Mouse (Mus musculus) kidney, embryonic 14.5 days (tissue): Measurements from ENCODE around the gene B9d2. TPM values are rescaled to one million over a fixed set of nuclear protein-coding genes. Genes with fewer than 3 reads are reported as not detected.

Source experiments
- ATAC-seq: fragments of 200-750 bp; cut with Nextera tagmentation; 2 replicates; pipeline ENCODE4 v1.8.0; 2017; ENCODE audit warnings: moderate number of reproducible peaks, mild to moderate bottlenecking, moderate TSS enrichment, moderate library complexity; ENCODE audit not compliant: low FRiP score, low TSS enrichment
- H3K27ac ChIP-seq: fragments of 300-500 bp; sonication (generic); 2 replicates; pipeline ENCODE4 v1.5.1; 2014; ENCODE audit warnings: low read depth, mild to moderate bottlenecking, low read length, moderate library complexity, mixed read lengths
- H3K27me3 ChIP-seq: fragments of 300-500 bp; sonication (generic); 2 replicates; pipeline ENCODE4 v1.6.1; 2014; ENCODE audit warnings: mild to moderate bottlenecking, low read length; ENCODE audit not compliant: control insufficient read depth, insufficient read depth
- H3K36me3 ChIP-seq: fragments of 300-500 bp; sonication (generic); 2 replicates; pipeline ENCODE4 v1.6.1; 2014; ENCODE audit warnings: low read length, mixed read lengths; ENCODE audit not compliant: control insufficient read depth, insufficient read depth
- H3K4me1 ChIP-seq: fragments of 300-500 bp; sonication (generic); 2 replicates; pipeline ENCODE4 v1.6.1; 2014; ENCODE audit warnings: low read length, mixed read lengths; ENCODE audit not compliant: control insufficient read depth, insufficient read depth
- H3K4me2 ChIP-seq: fragments of 300-500 bp; sonication (generic); replicated peaks from 2 replicates; pipeline ENCODE4 v1.6.1; 2014; ENCODE audit warnings: low read depth, mild to moderate bottlenecking, low read length
- H3K4me3 ChIP-seq: fragments of 300-500 bp; sonication (generic); 2 replicates; pipeline ENCODE4 v1.5.1; 2014; ENCODE audit warnings: mild to moderate bottlenecking, low read length
- H3K9ac ChIP-seq: fragments of 300-500 bp; sonication (generic); 2 replicates; pipeline ENCODE4 v1.6.1; 2014; ENCODE audit warnings: low read depth, mild to moderate bottlenecking, low read length, moderate library complexity
- H3K9me3 ChIP-seq: fragments of 300-500 bp; sonication (generic); 2 replicates; pipeline ENCODE4 v1.6.1; 2016; ENCODE audit warnings: low read length; ENCODE audit not compliant: control insufficient read depth
- WGBS: fragments of 180-500 bp; shearing (Covaris S2); extraction: QIAGEN DNeasy Blood & Tissue Kit; methylation state at CpG from one replicate; pipeline ENCODE4 v1.1.7; 2014; 5-methylcytosine and 5-hydroxymethylcytosine counted together
- polyA plus RNA-seq: library from polyadenylated mRNA; unstranded; fragments of >200 nt; fragmentation: Nextera tagmentation; extraction: Ambion mirVana; gene quantifications from 2 replicates; pipeline ENCODE4 v1.2.1, GENCODE M21; 2014

B9d2 gene
- 33.6 and 36.5 TPM in 2 replicates for polyA plus RNA-seq

DNA sequence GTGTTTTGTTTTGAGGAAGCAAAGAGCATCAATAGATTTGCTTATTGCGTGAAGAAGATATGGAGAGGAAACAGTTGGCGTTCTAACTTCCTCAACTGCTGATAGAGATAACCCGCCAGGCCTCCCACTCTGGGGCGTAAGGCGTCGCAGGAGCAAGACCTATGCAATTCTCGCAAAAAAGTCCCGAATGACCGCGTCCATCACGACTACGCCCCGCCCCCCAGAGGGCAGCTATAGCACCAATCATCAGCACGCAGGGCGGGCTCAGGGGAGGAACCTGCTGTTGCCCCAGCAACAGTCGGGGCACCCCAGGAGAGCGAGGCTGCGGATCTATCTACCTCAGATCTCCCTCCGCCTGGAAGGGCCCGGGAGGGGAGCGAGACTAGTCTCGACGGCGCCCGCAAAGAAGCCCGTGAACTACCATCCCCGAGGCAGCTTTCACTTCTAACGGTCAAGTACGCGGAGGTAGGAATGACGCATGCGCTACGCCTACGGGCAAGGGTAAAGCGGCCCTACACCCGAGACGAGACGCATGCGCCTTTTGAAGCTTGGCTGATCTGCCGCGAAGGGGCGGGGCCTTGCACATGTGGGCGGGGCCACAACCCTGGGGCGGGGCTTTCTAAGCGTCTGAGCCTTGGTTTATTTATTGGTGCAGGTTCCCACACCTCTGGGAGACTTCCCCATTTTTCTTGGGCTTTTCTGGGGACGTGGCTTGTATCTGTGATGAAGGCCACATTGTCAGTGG is at the start of gene B9d2:
TSS of gene B9d2 (plus strand) at position 267 of the 745 bp plus-strand sequence.
- Histone ChIP-seq H3K4me1 (peaks cover 10% of the 10 kb centered on the region; the same call in 1 of the 2 replicates), H3K9me3 (no peaks in the 10 kb centered on the region), H3K36me3 (no peaks in the 10 kb centered on the region), H3K9ac (peak within 1 kb of the TSS; percentile 62), H3K27me3 (peaks cover 7% of the 10 kb centered on the region), H3K27ac (peak within 1 kb of the TSS; percentile 84), H3K4me2 (peak within 1 kb of the TSS; percentile 54), H3K4me3 (peak within 1 kb of the TSS; percentile 61)
- ATAC-seq: peak; percentile 97
- WGBS: under 1% methylated on average over 46 of the region's 46 CpGs

- no peaks in the 10 kb centered on the region for H3K27me3 ChIP-seq
- ATAC-seq: no peak
- 92% methylated on average over 5 of the region's 5 CpGs for WGBS
- no peak overlapping the region for H3K4me3 ChIP-seq
- H3K36me3 ChIP-seq: peaks cover 46% of the 10 kb centered on the region
- no peak overlapping the region for H3K27ac ChIP-seq
- no peak overlapping the region for H3K9ac ChIP-seq
- 0 out of 2 replicates have a peak, but pooled peaks cover 9% of the 10 kb centered on the region for H3K4me1 ChIP-seq
- H3K9me3 ChIP-seq: no peaks in the 10 kb centered on the region
- no peak overlapping the region for H3K4me2 ChIP-seq
These were observed 47.9 kb upstream of the B9d2 start for GRCm38 (mm10) chr7:25632679-25633078.

- Histone ChIP-seq H3K27me3 (no peaks in the 10 kb centered on the region), H3K9ac (no peak overlapping the region), H3K27ac (no peak overlapping the region), H3K36me3 (peaks cover 33% of the 10 kb centered on the region), H3K9me3 (no peaks in the 10 kb centered on the region), H3K4me2 (no peak overlapping the region), H3K4me3 (no peak overlapping the region), H3K4me1 (no peaks in the 10 kb centered on the region)
- WGBS: 69% methylated on average over 3 of the region's 3 CpGs
- no peak for ATAC-seq
These were observed 44.2 kb upstream of the B9d2 start for GRCm38 (mm10) chr7:25636373-25636772.

GRCm38 (mm10) chr7:25637099-25637498 is 43.5 kb upstream of the B9d2 start:
- peaks cover 29% of the 10 kb centered on the region; the same call in 1 of the 2 replicates for H3K36me3 ChIP-seq

GRCm38 (mm10) chr7:25639754-25640153 is 40.8 kb upstream of the B9d2 start:
- no peak overlapping the region for H3K4me2 ChIP-seq
- 0 out of 2 replicates have a peak overlapping the region, but pooled peaks have one; percentile 4 for H3K9ac ChIP-seq
- no peak overlapping the region for H3K27ac ChIP-seq
- H3K36me3 ChIP-seq: peaks cover 17% of the 10 kb centered on the region; the same call in 1 of the 2 replicates
- H3K9me3 ChIP-seq: no peaks in the 10 kb centered on the region
- no peaks in the 10 kb centered on the region for H3K4me1 ChIP-seq
- no peak for ATAC-seq
- WGBS: 93% methylated on average over 4 of the region's 4 CpGs
- H3K4me3 ChIP-seq: no peak overlapping the region
- no peaks in the 10 kb centered on the region for H3K27me3 ChIP-seq

More at GRCm38 (mm10) chr7:25637099-25637498, 43.5 kb upstream of the B9d2 start:
- no peak overlapping the region for H3K9ac ChIP-seq
- H3K27ac ChIP-seq: no peak overlapping the region
- no peaks in the 10 kb centered on the region for H3K9me3 ChIP-seq
- no peaks in the 10 kb centered on the region for H3K4me1 ChIP-seq
- H3K4me2 ChIP-seq: no peak overlapping the region
- H3K27me3 ChIP-seq: no peaks in the 10 kb centered on the region
- H3K4me3 ChIP-seq: no peak overlapping the region
- WGBS: 90% methylated on average over 5 of the region's 5 CpGs
- ATAC-seq: peak; percentile 18; the same call in 1 of the 2 replicates

GRCm38 (mm10) chr7:25644136-25644535 is 36.4 kb upstream of the B9d2 start:
- no peak overlapping the region for H3K9ac ChIP-seq
- H3K9me3 ChIP-seq: no peaks in the 10 kb centered on the region
- no peaks in the 10 kb centered on the region for H3K27me3 ChIP-seq
- no peak overlapping the region for H3K4me3 ChIP-seq
- peaks cover 3% of the 10 kb centered on the region; the same call in 1 of the 2 replicates for H3K36me3 ChIP-seq
- 77% methylated on average over 10 of the region's 10 CpGs for WGBS
- no peaks in the 10 kb centered on the region for H3K4me1 ChIP-seq
- no peak overlapping the region for H3K27ac ChIP-seq
- no peak for ATAC-seq
- H3K4me2 ChIP-seq: no peak overlapping the region

DNA sequence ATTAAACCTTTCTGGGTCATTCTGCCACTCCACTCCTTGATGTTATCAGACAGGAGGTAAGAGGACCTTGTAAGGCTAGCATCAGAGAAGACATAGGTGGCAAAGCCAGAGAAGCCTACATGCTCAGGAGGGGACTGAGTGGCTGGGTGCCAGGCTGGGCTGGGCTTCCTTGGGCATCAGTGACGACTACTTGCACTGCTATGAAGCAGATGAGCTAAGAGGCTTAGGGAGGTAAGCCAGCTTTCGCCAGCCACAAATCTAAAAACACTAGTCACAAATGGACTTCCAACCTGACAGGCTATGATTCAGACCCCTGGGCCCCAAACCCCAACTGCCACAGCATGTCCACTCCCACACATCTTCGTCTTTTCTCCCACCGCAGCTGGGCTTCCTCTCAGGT is 35.9 kb upstream of the B9d2 start:
- no peak overlapping the region for H3K27ac ChIP-seq
- no peaks in the 10 kb centered on the region for H3K4me1 ChIP-seq
- H3K9ac ChIP-seq: peak overlapping the region; percentile 9; the same call in 1 of the 2 replicates
- H3K27me3 ChIP-seq: no peaks in the 10 kb centered on the region
- H3K4me3 ChIP-seq: no peak overlapping the region
- peaks cover 3% of the 10 kb centered on the region; the same call in 1 of the 2 replicates for H3K36me3 ChIP-seq
- H3K4me2 ChIP-seq: no peak overlapping the region
- WGBS: 25% methylated on average over 4 of the region's 4 CpGs
- H3K9me3 ChIP-seq: no peaks in the 10 kb centered on the region
- no peak for ATAC-seq

DNA sequence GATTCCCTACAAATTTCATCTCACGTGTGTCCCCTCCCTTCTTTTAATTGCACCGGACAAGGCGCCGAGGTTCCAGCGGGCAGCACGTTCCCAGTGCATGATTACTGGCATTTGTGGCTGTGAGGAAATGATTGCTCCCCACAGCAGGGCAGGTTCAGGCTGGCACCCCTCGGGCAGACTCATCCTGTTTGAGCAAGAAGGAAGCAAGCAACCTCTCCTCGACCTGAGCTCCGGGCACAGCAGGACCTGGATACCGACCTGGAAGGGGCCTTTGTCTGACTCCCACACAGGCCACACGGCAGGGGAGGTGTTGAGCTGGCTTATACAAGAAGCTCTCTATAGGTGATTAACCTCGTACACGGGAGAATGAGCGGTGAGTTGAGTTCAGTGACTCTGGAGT is 35.5 kb upstream of the B9d2 start:
- Histone ChIP-seq H3K4me3 (no peak overlapping the region), H3K9me3 (no peaks in the 10 kb centered on the region), H3K27ac (no peak overlapping the region), H3K36me3 (peaks cover 3% of the 10 kb centered on the region; the same call in 1 of the 2 replicates), H3K9ac (peak overlapping the region; percentile 9; the same call in 1 of the 2 replicates), H3K27me3 (no peaks in the 10 kb centered on the region), H3K4me1 (no peaks in the 10 kb centered on the region), H3K4me2 (no peak overlapping the region)
- 38% methylated on average over 14 of the region's 14 CpGs for WGBS
- ATAC-seq: 0 out of 2 replicates have a peak, but pooled peaks have one; percentile 33

DNA sequence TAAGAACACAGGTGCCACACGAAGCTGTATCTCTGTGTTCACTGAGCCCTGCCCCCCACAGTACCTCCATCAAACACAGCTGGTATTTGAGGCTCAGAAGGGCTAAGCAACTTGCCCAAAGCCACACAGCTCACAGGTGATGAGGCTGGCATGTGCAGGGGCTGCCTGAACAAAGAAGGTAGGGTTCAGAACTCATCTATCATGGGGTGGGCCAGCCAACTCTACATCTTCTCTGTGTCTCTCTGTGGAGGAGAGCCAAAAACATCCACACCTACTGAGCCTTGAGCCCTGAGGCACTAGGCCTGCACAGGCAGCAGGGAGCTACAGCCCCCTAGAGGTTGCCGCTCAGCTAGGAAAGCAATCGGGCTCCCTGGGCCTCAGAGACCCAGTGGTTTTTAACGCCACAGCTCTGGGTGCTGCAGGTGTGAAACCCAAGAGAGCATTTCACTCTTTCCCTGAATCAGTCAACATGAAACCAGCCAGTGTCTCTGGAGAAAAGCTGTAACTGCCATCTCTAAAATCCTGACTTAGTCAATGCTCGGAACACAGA is 32.9 kb upstream of the B9d2 start:
- no peaks in the 10 kb centered on the region for H3K4me1 ChIP-seq
- no peaks in the 10 kb centered on the region for H3K27me3 ChIP-seq
- H3K36me3 ChIP-seq: no peaks in the 10 kb centered on the region; the same call in 1 of the 2 replicates
- no peak overlapping the region for H3K9ac ChIP-seq
- H3K9me3 ChIP-seq: no peaks in the 10 kb centered on the region
- 64% methylated on average over 5 of the region's 5 CpGs for WGBS
- ATAC-seq: no peak
- no peak overlapping the region for H3K4me3 ChIP-seq
- H3K4me2 ChIP-seq: no peak overlapping the region
- no peak overlapping the region for H3K27ac ChIP-seq
